Mouse (Mus musculus) thymus, adult 2 months (tissue): ENCODE results near the gene Smagp.

Experiments
- CTCF ChIP-seq: fragments of 200-500 bp; IDR thresholded peaks from 2 replicates; pipeline ENCODE4 v1.5.1; 2012; ENCODE audit warnings: mild to moderate bottlenecking, control low read depth, low read length, moderate library complexity, borderline replicate concordance; ENCODE audit not compliant: control insufficient read depth, poor library complexity, insufficient read depth; ENCODE audit errors: extremely low read depth
- POLR2A ChIP-seq: fragments of 200-500 bp; IDR thresholded peaks from 2 replicates; pipeline ENCODE4 v1.6.1; 2012; ENCODE audit warnings: mild to moderate bottlenecking, low read length, control low read depth, moderate library complexity; ENCODE audit not compliant: control insufficient read depth, poor library complexity, insufficient read depth; ENCODE audit errors: extremely low read depth

DNA sequence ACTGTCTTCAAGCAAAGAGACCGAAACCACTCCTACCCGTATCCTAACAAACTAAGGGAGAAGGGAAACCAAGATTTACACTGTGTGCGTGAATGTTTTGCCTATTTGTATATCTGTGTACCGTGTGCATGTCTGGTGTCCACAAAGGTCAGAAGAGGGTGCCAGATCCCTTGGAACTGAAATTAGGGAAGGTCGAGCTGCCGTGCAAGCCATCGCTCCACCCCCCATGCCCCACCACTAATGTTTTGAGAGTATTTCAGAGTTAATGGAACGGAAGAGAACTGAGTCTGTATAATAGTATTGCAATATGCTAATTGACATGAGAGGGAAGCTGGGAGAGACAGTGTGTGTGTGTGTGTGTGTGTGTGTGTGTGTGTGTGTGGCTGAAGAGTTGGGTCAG, 40.9 kb upstream of the Smagp start:
- TF ChIP-seq POLR2A: no peak
- TF ChIP-seq CTCF: no peak
